Mouse (Mus musculus) myocyte (in vitro differentiated cells): ENCODE measurements at regions not wholly inside any gene's neighbourhood (a gene's known extent, or its start where the extent isn't known, plus 50 kb on each side); places are given as distances from the start of the nearest gene placed in this dataset.

ENCODE experiments used
- H3K27me3 ChIP-seq: one replicate; pipeline ENCODE4 v1.6.1; 2011; ENCODE audit not compliant: control insufficient read depth, insufficient read depth, insufficient read length
- H3K36me3 ChIP-seq: one replicate; pipeline ENCODE4 v1.6.1; 2011; ENCODE audit not compliant: control insufficient read depth, insufficient read depth
- H3K4me2 ChIP-seq: one replicate; pipeline ENCODE4 v1.6.1; 2011; ENCODE audit warnings: low read depth, control low read depth
- H3K4me3 ChIP-seq: one replicate; pipeline ENCODE4 v1.5.1; 2011; ENCODE audit warnings: mild to moderate bottlenecking, control low read depth, moderate library complexity
- H3K79me2 ChIP-seq: one replicate; pipeline ENCODE4 v1.6.1; 2011; ENCODE audit not compliant: control insufficient read depth, insufficient read depth
- H3ac ChIP-seq: one replicate; pipeline ENCODE4 v1.6.1; 2011; ENCODE audit not compliant: control insufficient read depth, insufficient read length
- CEBPB ChIP-seq: IDR thresholded peaks from 2 replicates; pipeline ENCODE4 v1.6.1; 2011; ENCODE audit warnings: mild to moderate bottlenecking, moderate library complexity; ENCODE audit not compliant: poor library complexity, insufficient read depth, severe bottlenecking
- E2F4 ChIP-seq: IDR thresholded peaks from one replicate; pipeline ENCODE4 v1.6.1; 2011; ENCODE audit warnings: mild to moderate bottlenecking, control low read depth, moderate library complexity; ENCODE audit not compliant: insufficient read depth
- MAX ChIP-seq: IDR thresholded peaks from one replicate; pipeline ENCODE4 v1.6.1; 2011; ENCODE audit warnings: low read depth, mild to moderate bottlenecking, control low read depth
- MYOD1 ChIP-seq, 3 experiments: IDR thresholded peaks; one replicate each; pipeline ENCODE4 v1.6.1; 2011; ENCODE audit warnings: control low read depth in 2 of 3, low read depth in 2 of 3, mild to moderate bottlenecking in 2 of 3, moderate library complexity in 1 of 3; ENCODE audit not compliant: insufficient read length in 2 of 3, control insufficient read depth in 1 of 3
- MYOG ChIP-seq, 3 experiments: IDR thresholded peaks; one replicate each; pipeline ENCODE4 v1.6.1; 2011; ENCODE audit warnings: control low read depth in 2 of 3, low read depth in 2 of 3, mild to moderate bottlenecking in 2 of 3; ENCODE audit not compliant: insufficient read length in 2 of 3, control insufficient read depth in 1 of 3, insufficient read depth in 1 of 3
- POLR2A ChIP-seq: IDR thresholded peaks from one replicate; pipeline ENCODE4 v1.6.1; 2011; ENCODE audit warnings: low read depth, mild to moderate bottlenecking, control low read depth, moderate library complexity; ENCODE audit not compliant: insufficient read length
- POLR2AphosphoS2 ChIP-seq: IDR thresholded peaks from one replicate; pipeline ENCODE4 v1.6.1; 2011; ENCODE audit warnings: low read depth, control low read depth; ENCODE audit not compliant: insufficient read length
- REST ChIP-seq: IDR thresholded peaks from one replicate; pipeline ENCODE4 v1.6.1; 2011; ENCODE audit warnings: mild to moderate bottlenecking, control low read depth, moderate library complexity; ENCODE audit not compliant: insufficient read depth, insufficient read length
- SRF ChIP-seq: IDR thresholded peaks from one replicate; pipeline ENCODE4 v1.6.1; 2011; ENCODE audit warnings: low read depth; ENCODE audit not compliant: control insufficient read depth, insufficient read length
- TCF12 ChIP-seq: IDR thresholded peaks from one replicate; pipeline ENCODE4 v1.6.1; 2011; ENCODE audit warnings: mild to moderate bottlenecking, control low read depth; ENCODE audit not compliant: poor library complexity, insufficient read depth, severe bottlenecking
- TCF3 ChIP-seq: IDR thresholded peaks from one replicate; pipeline ENCODE4 v1.6.1; 2011; ENCODE audit warnings: low read depth, control low read depth; ENCODE audit not compliant: insufficient read length
- USF1 ChIP-seq: IDR thresholded peaks from one replicate; pipeline ENCODE4 v1.6.1; 2011; ENCODE audit warnings: low read depth, mild to moderate bottlenecking, control low read depth, moderate library complexity

- TF ChIP-seq USF1 (peak; percentile 34), TCF12 (no peak), POLR2A (peak; percentile 11)
- H3K4me3 ChIP-seq: no peak overlapping the region
- H3K79me2 ChIP-seq: peaks cover 6% of the 10 kb centered on the region
- peak overlapping the region; percentile 91 for H3K4me2 ChIP-seq
- no peak overlapping the region for H3ac ChIP-seq
- no peaks in the 10 kb centered on the region for H3K27me3 ChIP-seq
- no peaks in the 10 kb centered on the region for H3K36me3 ChIP-seq
These were observed 82.1 kb downstream of the Vcpkmt start for GRCm38 (mm10) chr12:69500600-69501345.

GRCm38 (mm10) chr12:69497121-69497520 is 85.7 kb downstream of the Vcpkmt start:
- TF ChIP-seq POLR2A (peak; percentile 44), SRF (no peak)
- no peak overlapping the region for H3ac ChIP-seq
- H3K79me2 ChIP-seq: no peaks in the 10 kb centered on the region
- no peaks in the 10 kb centered on the region for H3K36me3 ChIP-seq
- peak overlapping the region; percentile 86 for H3K4me2 ChIP-seq
- H3K27me3 ChIP-seq: no peaks in the 10 kb centered on the region
- no peak overlapping the region for H3K4me3 ChIP-seq

- TF ChIP-seq POLR2A: no peak
- TF ChIP-seq SRF: peak; percentile 39
- peak in 2 of 3 experiments; percentile 75 for TF ChIP-seq MYOD1 (IDR thresholded peaks at IDR 0.05; ENCODE audit: control insufficient read depth in 1 of 3, insufficient read length in 2 of 3, low read depth in 2 of 3)
- peak in 1 of 3 experiments; percentile 25 for TF ChIP-seq MYOG (IDR thresholded peaks at IDR 0.05; ENCODE audit: control insufficient read depth in 1 of 3, insufficient read depth in 1 of 3, insufficient read length in 2 of 3, low read depth in 2 of 3)
- TF ChIP-seq CEBPB: no peak
- TF ChIP-seq E2F4: no peak
- no peaks in the 10 kb centered on the region for H3K36me3 ChIP-seq
- no peaks in the 10 kb centered on the region for H3K79me2 ChIP-seq
- no peak overlapping the region for H3ac ChIP-seq
- no peak overlapping the region for H3K4me3 ChIP-seq
- H3K4me2 ChIP-seq: peak overlapping the region; percentile 86
- no peaks in the 10 kb centered on the region for H3K27me3 ChIP-seq
These were observed 86.4 kb downstream of the Vcpkmt start for GRCm38 (mm10) chr12:69496341-69496904.

- Histone ChIP-seq H3K4me3 (no peak overlapping the region), H3K36me3 (no peaks in the 10 kb centered on the region), H3K27me3 (no peaks in the 10 kb centered on the region), H3K79me2 (no peaks in the 10 kb centered on the region), H3ac (no peak overlapping the region), H3K4me2 (peak overlapping the region; percentile 86)
- TF ChIP-seq REST (no peak), TCF12 (no peak), MAX (no peak), MYOD1 (IDR thresholded peaks at IDR 0.05; ENCODE audit: control insufficient read depth in 1 of 3, insufficient read length in 2 of 3, low read depth in 2 of 3) (no peak)
These were observed 87.1 kb downstream of the Vcpkmt start for GRCm38 (mm10) chr12:69495776-69496175.

- Histone ChIP-seq H3K4me3 (no peak overlapping the region), H3K27me3 (no peaks in the 10 kb centered on the region), H3K36me3 (no peaks in the 10 kb centered on the region), H3K79me2 (no peaks in the 10 kb centered on the region), H3ac (no peak overlapping the region), H3K4me2 (no peak overlapping the region)
- no peak for TF ChIP-seq REST
- no peak for TF ChIP-seq POLR2A
- TF ChIP-seq MAX: no peak
- TF ChIP-seq TCF3: no peak
These were observed 88.2 kb downstream of the Vcpkmt start for GRCm38 (mm10) chr12:69494648-69495047.

- no peak overlapping the region for H3K4me2 ChIP-seq
- H3K4me3 ChIP-seq: no peak overlapping the region
- TF ChIP-seq CEBPB: no peak
- no peak for TF ChIP-seq TCF12
- no peak for TF ChIP-seq E2F4
- no peak for TF ChIP-seq TCF3
- no peak for TF ChIP-seq MYOG (IDR thresholded peaks at IDR 0.05; ENCODE audit: control insufficient read depth in 1 of 3, insufficient read depth in 1 of 3, insufficient read length in 2 of 3, low read depth in 2 of 3)
- no peak for TF ChIP-seq POLR2AphosphoS2
- TF ChIP-seq MYOD1 (IDR thresholded peaks at IDR 0.05; ENCODE audit: control insufficient read depth in 1 of 3, insufficient read length in 2 of 3, low read depth in 2 of 3): no peak
These were observed 93.1 kb downstream of the Vcpkmt start for GRCm38 (mm10) chr12:69489686-69490085.

More at GRCm38 (mm10) chr12:69489686-69490085, 93.1 kb downstream of the Vcpkmt start:
- Histone ChIP-seq H3ac (no peak overlapping the region), H3K79me2 (no peaks in the 10 kb centered on the region), H3K36me3 (no peaks in the 10 kb centered on the region), H3K27me3 (no peaks in the 10 kb centered on the region)
